Mouse (Mus musculus): ENCODE measurements around the gene Faap20.

Faap20 gene

GRCm38 (mm10) chr4:155283585-155283984 is 34.0 kb downstream of the Faap20 start:
- in situ Hi-C loops (cut with MboI, MseI), result no loop called here

GRCm38 (mm10) chr4:155284521-155285379 is 35.1 kb downstream of the Faap20 start:
- in situ Hi-C loops (cut with MboI, MseI), result no loop called here

GRCm38 (mm10) chr4:155286090-155286489 is 36.5 kb downstream of the Faap20 start:
- in situ Hi-C loops (cut with MboI, MseI), result no loop called here

- in situ Hi-C loops (cut with MboI, MseI), result no loop called here
Measured at GRCm38 (mm10) chr4:155287713-155288112, 38.1 kb downstream of the Faap20 start.

DNA sequence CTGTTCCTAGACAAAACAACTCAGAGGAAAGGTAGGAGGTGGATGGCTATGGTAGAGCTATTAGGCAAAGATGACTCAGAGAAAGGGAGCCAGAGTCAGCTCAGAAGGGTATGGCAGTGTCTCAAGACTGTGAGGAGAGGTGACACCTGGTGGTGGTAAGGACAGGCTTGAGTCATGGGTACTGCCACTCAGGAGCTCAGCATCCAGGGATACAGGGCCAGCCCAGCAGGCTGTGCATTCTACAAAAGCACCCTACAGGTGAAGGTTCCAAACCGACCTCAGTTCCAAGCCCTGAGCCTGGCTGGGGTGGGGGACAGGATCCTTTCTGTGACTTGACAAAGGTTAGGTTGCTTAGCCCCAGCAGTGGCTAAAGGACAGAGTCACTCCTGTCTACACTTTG is 39.0 kb downstream of the Faap20 start:
- in situ Hi-C loops (cut with MboI, MseI), result no loop called here

DNA sequence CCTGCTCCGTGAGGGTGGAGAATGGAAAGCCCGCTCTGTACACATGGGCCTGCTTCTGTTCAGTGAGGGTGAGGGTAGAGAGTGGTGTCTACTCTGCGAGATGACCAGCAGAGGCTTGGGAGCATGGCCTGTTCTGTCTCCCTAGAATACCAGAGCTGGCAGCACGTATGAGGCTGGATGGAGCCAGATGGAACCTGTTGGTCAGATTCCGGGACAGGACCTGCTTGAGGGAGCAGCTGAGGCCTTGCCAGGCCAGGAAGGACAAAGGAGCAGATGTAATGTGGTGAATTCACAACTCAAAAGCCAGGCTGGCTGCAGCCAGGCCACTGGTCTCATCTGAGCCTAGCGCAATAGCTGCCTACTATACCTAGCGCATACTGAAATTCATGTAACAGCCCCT is 40.4 kb downstream of the Faap20 start:
- in situ Hi-C loops (cut with MboI, MseI), result no loop called here

- in situ Hi-C loops (cut with MboI, MseI), result no loop called here
Measured at GRCm38 (mm10) chr4:155292863-155293262, 43.3 kb downstream of the Faap20 start.

GRCm38 (mm10) chr4:155294381-155294780 is 44.8 kb downstream of the Faap20 start:
- in situ Hi-C loops (cut with MboI, MseI), result no loop called here

DNA sequence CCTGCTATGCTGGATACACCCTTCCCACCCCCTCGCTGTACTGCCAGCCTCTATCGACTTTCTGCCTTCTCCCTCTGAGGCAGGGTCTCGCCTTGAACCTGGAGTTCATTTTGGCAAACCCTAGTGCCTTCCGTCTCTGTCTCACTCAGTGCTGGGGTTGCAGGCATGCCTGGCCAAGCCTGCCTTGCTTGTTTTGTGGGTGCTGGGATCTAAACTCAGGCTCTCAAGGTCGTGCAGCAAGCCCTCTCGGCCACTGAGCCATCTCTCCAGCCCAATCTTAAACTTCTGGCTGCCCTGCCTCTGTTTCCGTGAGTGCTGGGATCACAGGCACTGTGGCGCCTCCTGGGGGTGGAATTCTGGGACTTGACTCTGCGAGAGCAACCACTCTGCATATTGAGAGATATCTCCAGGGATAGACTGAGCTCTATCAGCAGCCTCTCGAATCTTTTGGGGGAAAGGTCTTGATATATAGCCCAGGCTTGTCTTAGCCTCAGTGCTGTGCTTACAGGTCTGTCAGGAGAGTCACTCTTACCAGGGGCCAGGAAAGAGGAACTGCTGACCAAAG is 45.5 kb downstream of the Faap20 start:
- in situ Hi-C loops (cut with MboI, MseI), result no loop called here

DNA sequence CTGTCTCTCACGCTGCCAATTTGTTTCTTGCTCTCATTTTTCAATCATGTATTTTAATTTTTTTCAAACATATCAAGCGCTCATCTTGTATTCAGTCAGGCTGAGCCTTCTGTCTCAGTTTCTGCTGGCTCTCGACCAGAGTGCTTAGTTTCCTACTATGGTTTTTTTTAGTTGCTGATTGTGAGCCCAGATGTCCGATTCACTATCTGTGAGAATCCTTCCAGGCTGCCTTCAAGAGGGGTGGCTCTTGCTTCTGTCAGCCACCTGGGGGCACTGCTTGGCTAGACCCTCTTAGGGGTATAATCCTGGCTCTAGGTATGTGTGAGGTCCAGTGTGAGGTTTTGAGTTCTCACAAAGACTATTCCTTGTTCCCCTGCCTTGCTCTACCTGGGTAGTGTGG is 46.4 kb downstream of the Faap20 start:
- in situ Hi-C loops (cut with MboI, MseI), result no loop called here

- in situ Hi-C loops (cut with MboI, MseI), result no loop called here
Measured at GRCm38 (mm10) chr4:155297057-155297456, 47.5 kb downstream of the Faap20 start.

- in situ Hi-C loops (cut with MboI, MseI), result no loop called here
Measured at GRCm38 (mm10) chr4:155298826-155299225, 49.2 kb downstream of the Faap20 start.

GRCm38 (mm10) chr4:155300421-155301097 is 51.0 kb downstream of the Faap20 start:
- in situ Hi-C loops (cut with MboI, MseI), result no loop called here

GRCm38 (mm10) chr4:155301098-155301447 is 51.5 kb downstream of the Faap20 start:
- in situ Hi-C loops (cut with MboI, MseI), result no loop called here

- in situ Hi-C loops (cut with MboI, MseI), result no loop called here
Measured at GRCm38 (mm10) chr4:155301965-155302364, 52.4 kb downstream of the Faap20 start.

- in situ Hi-C loops (cut with MboI, MseI), result no loop called here
Measured at GRCm38 (mm10) chr4:155304508-155305096, 55.0 kb downstream of the Faap20 start.

DNA sequence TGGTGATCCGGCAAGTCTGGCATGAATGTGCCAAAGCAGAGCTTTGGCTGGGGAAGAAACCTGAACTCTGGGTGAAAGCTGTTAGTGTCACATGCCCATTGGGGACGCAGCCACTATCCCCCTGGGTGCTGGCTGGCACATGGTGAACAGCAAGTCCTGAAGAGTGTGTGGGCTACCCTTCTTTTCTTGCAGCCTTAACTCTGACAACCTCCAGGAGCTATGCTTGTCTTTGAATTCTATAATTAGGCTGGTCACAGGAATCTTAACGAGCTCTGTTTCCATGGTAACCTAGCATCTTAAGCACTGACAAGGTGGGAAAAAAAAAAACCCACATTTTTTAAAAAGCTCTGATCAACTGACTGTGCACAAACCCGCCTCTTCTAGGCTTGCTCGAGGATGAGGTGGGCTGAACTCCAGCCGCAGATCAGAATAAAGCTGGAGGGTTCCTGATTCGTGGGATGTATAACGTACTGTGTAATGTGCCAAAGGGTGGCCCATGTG is 56.0 kb downstream of the Faap20 start:
- in situ Hi-C loops (cut with MboI, MseI), result no loop called here
